Mouse (Mus musculus): ENCODE results near the gene Foxl2. TPM values are rescaled to one million over a fixed set of nuclear protein-coding genes. Genes with fewer than 3 reads are reported as not detected.
A peak's percentile ranks its signal among the peaks of the same experiment; 100 is the strongest.

The Foxl2 gene
- polyA plus RNA-seq (2014; fragmentation: Nextera tagmentation; extraction: Ambion mirVana) = not detected in 2 replicates

DNA sequence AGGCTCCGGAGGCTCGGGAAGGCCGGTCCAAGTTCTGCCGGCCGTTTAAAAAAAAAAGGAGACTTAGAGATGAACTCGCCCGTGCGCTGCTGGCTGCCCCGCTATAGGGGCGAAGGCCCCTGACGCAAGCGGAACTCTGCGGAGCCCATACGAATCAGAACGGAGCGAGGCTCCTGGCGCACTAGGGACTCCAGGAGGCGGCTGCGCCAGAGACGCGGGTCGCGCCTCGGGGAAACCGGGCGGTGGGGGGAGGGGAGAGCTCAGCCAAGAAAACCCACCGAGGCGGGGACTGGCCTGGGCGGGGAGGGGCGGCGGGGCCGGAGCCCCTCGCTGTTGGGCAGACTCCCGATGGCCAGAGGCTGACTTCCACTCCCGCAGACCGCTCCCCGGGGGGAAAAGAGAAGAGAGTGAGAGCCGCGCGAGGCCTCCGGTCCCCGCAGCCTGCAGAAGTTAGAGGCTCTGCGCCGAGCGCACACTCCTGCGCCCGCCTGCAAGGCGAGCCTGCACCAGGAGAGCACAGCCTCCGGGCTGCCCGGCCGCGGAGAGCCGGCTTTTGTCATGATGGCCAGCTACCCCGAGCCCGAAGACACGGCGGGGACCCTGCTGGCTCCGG is at the start of gene Foxl2:
Gene Foxl2, plus strand, starts transcription at position 186 of the 613 bp plus-strand sequence.
- Histone ChIP-seq H3K36me3 (ENCODE audit: control insufficient read depth, insufficient read depth, low read length) (no peaks in the 10 kb centered on the region), H3K4me1 (replicated peaks; ENCODE audit: control insufficient read depth, insufficient read depth, low read length) (peaks cover 19% of the 10 kb centered on the region), H3K9ac (ENCODE audit: low read length) (no peak within 1 kb of the TSS), H3K4me3 (ENCODE audit: low read depth, low read length) (peak within 1 kb of the TSS; percentile 36), H3K4me2 (ENCODE audit: low read length) (peak within 1 kb of the TSS; percentile 64), H3K27ac (ENCODE audit: low read depth) (no peak within 1 kb of the TSS), H3K27me3 (replicated peaks; ENCODE audit: control insufficient read depth, insufficient read depth, low read length) (peaks cover 99% of the 10 kb centered on the region), H3K9me3 (ENCODE audit: control insufficient read depth, low read length) (no peaks in the 10 kb centered on the region)
- WGBS = under 1% methylated on average over 57 of the region's 58 CpGs
- ATAC-seq (replicated peaks; ENCODE audit: low FRiP score, low TSS enrichment, low read depth) = no peak
- peak; percentile 80 for DNase-seq (ENCODE audit: low spot score)

DNA sequence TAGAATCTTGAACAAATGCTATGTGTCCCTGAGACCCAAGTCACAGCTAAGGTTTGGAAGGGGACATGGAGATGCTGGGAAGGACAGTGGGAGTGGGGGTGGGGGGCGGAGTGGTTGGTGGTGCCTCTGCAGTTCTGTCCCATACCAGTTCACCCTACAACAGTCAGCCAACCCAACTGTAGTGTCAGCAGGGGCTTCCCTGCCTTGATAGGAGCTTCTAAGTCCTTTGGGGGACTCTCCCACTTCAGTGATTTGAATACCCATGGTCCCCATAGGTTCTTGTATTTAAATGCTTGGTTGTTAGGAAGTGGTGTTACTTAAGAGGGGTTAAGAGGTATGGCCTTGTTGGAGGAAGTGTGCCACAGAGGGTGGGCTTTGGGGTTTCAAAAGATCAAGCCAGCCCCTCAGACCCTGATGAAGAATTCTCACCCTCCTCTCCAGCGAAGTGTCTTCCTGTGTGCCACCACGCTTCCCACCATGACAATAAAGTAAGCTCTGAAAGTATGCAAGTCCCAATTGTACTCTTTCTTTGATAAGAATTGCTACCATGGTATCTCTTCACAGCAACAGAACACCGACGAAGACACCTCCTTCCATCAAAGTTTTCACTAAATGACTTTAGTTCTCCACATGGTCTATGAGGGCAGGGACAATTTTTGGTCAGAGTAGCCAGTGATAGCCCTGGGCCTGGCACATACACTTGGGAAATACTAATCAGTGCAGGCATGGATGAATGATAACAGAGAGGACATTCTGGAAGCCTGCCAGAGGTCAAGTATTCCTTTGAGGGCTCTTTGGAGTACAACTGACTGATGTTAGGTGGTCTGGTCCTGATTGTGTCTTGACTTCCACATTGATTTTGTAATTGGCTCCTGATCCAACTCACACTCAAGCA is 34.2 kb upstream of the Foxl2 start:
- H3K9ac ChIP-seq (ENCODE audit: low read length) = no peak overlapping the region
- no peaks in the 10 kb centered on the region for H3K9me3 ChIP-seq (ENCODE audit: control insufficient read depth, low read length)
- no peak for ATAC-seq (replicated peaks; ENCODE audit: low FRiP score, low TSS enrichment, low read depth)
- no peak for DNase-seq (ENCODE audit: low spot score)
- H3K27me3 ChIP-seq (replicated peaks; ENCODE audit: control insufficient read depth, insufficient read depth, low read length) = no peaks in the 10 kb centered on the region
- H3K27ac ChIP-seq (ENCODE audit: low read depth) = no peak overlapping the region
- no peaks in the 10 kb centered on the region for H3K36me3 ChIP-seq (ENCODE audit: control insufficient read depth, insufficient read depth, low read length)
- no peaks in the 10 kb centered on the region for H3K4me1 ChIP-seq (replicated peaks; ENCODE audit: control insufficient read depth, insufficient read depth, low read length)
- WGBS = 89% methylated on average over 5 of the region's 5 CpGs
- no peak overlapping the region for H3K4me3 ChIP-seq (ENCODE audit: low read depth, low read length)
- no peak overlapping the region for H3K4me2 ChIP-seq (ENCODE audit: low read length)

DNA sequence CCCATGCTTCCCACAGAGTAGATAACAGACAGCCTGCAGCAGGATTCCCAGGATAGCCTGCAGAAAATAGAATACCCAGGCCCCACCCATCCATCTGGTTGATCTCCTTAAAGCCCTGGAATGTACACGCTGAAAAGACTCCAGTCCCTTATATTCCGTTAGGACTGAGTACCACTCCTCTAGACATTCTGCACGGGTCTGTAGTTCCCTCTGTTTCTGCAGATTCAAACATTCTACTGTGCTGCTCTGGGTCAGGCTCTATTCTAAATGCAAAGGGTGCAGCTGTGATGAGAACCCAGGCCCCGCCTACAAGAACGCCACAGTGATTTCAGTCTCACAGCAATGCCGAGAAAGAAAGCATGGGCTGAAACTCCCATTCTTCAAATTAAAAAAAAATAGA is 32.0 kb upstream of the Foxl2 start:
- 39% methylated on average over 6 of the region's 6 CpGs for WGBS
- no peak for ATAC-seq (replicated peaks; ENCODE audit: low FRiP score, low TSS enrichment, low read depth)
- H3K4me2 ChIP-seq (ENCODE audit: low read length) = no peak overlapping the region

DNA sequence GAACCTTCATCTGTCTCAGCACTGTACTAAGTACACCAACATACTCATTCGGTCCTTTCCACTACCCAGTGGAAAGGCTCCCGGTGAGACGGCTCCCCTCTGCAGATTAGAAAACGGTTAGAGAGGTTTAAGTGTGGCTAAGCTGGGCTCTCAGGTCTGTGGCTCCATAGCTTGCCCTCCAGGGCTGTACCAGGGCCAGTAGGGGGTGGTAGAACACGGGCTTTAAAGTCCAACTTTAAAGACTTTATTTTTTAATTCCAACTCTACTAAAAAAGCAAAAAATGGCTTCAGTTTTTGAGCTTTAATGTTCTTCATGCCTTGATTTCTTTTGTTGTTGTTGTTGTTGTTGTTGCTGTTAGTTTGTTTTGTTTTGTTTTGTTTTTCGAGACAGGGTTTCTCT is 30.9 kb upstream of the Foxl2 start:
- ATAC-seq (replicated peaks; ENCODE audit: low FRiP score, low TSS enrichment, low read depth) = no peak
- no peak overlapping the region for H3K9ac ChIP-seq (ENCODE audit: low read length)
- 67% methylated on average over 6 of the region's 6 CpGs for WGBS
- H3K4me2 ChIP-seq (ENCODE audit: low read length) = no peak overlapping the region
- no peak overlapping the region for H3K4me3 ChIP-seq (ENCODE audit: low read depth, low read length)
- no peak overlapping the region for H3K27ac ChIP-seq (ENCODE audit: low read depth)
- DNase-seq (ENCODE audit: low spot score) = no peak
- no peaks in the 10 kb centered on the region for H3K36me3 ChIP-seq (ENCODE audit: control insufficient read depth, insufficient read depth, low read length)
- H3K9me3 ChIP-seq (ENCODE audit: control insufficient read depth, low read length) = no peaks in the 10 kb centered on the region
- no peaks in the 10 kb centered on the region for H3K27me3 ChIP-seq (replicated peaks; ENCODE audit: control insufficient read depth, insufficient read depth, low read length)
- no peaks in the 10 kb centered on the region for H3K4me1 ChIP-seq (replicated peaks; ENCODE audit: control insufficient read depth, insufficient read depth, low read length)

More for the DNA sequence above, 32.0 kb upstream of the Foxl2 start:
- DNase-seq (ENCODE audit: low spot score) = no peak
- Histone ChIP-seq H3K9ac (ENCODE audit: low read length) (no peak overlapping the region), H3K27ac (ENCODE audit: low read depth) (no peak overlapping the region), H3K36me3 (ENCODE audit: control insufficient read depth, insufficient read depth, low read length) (no peaks in the 10 kb centered on the region), H3K9me3 (ENCODE audit: control insufficient read depth, low read length) (no peaks in the 10 kb centered on the region), H3K27me3 (replicated peaks; ENCODE audit: control insufficient read depth, insufficient read depth, low read length) (no peaks in the 10 kb centered on the region), H3K4me3 (ENCODE audit: low read depth, low read length) (no peak overlapping the region), H3K4me1 (replicated peaks; ENCODE audit: control insufficient read depth, insufficient read depth, low read length) (no peaks in the 10 kb centered on the region)

DNA sequence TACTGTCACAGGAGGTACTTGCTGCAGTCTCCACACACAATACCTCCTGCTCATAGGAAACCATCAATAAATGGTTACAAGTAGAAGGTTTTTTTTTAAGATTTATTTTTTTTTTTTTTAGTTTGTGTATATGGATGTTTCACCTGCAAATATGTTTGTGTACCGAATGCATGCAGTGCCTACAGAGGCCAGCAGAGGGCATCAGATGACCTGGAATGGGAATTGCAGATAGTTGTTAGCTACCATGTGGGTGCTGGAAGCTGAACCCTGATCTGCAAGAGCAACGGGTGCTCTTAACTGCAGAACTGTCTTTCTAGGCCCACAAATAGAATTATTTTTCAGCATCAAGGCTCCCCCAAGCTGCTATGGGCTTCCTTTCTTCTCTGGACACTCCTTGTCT is 25.6 kb upstream of the Foxl2 start:
- DNase-seq (ENCODE audit: low spot score) (no peak), ATAC-seq (replicated peaks; ENCODE audit: low FRiP score, low TSS enrichment, low read depth) (no peak)
- Histone ChIP-seq H3K27ac (ENCODE audit: low read depth) (no peak overlapping the region), H3K4me2 (ENCODE audit: low read length) (no peak overlapping the region), H3K4me1 (replicated peaks; ENCODE audit: control insufficient read depth, insufficient read depth, low read length) (no peaks in the 10 kb centered on the region), H3K27me3 (replicated peaks; ENCODE audit: control insufficient read depth, insufficient read depth, low read length) (no peaks in the 10 kb centered on the region), H3K36me3 (ENCODE audit: control insufficient read depth, insufficient read depth, low read length) (no peaks in the 10 kb centered on the region), H3K9ac (ENCODE audit: low read length) (no peak overlapping the region), H3K4me3 (ENCODE audit: low read depth, low read length) (no peak overlapping the region), H3K9me3 (ENCODE audit: control insufficient read depth, low read length) (0 out of 2 replicates have a peak, but pooled peaks cover 2% of the 10 kb centered on the region)
- WGBS = 87% methylated on average over 2 of the region's 2 CpGs

DNA sequence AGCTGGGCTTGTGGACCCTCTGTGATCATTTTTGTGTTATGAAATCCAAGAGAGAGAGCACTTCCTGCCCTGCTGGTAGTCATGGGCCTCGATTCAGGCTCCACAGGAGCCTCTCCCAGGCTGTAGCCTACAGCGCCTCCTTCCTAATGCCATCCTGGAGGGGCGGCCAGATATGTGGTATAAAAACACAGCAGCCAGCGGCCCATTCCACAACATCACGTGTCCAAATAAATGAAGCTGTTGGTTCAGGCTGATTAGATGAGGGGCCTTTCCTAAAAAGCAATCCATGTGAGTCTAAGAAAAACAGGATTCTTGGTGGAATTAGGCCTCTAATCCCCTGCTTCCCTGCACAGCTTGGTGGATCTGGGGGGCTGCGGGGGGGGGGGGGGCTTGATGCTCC is 22.2 kb upstream of the Foxl2 start:
- Histone ChIP-seq H3K27ac (ENCODE audit: low read depth) (no peak overlapping the region), H3K9ac (ENCODE audit: low read length) (no peak overlapping the region), H3K9me3 (ENCODE audit: control insufficient read depth, low read length) (0 out of 2 replicates have a peak, but pooled peaks cover 2% of the 10 kb centered on the region), H3K4me1 (replicated peaks; ENCODE audit: control insufficient read depth, insufficient read depth, low read length) (no peaks in the 10 kb centered on the region), H3K4me3 (ENCODE audit: low read depth, low read length) (no peak overlapping the region), H3K4me2 (ENCODE audit: low read length) (no peak overlapping the region), H3K27me3 (replicated peaks; ENCODE audit: control insufficient read depth, insufficient read depth, low read length) (peaks cover 6% of the 10 kb centered on the region; the same call in 1 of the 2 replicates), H3K36me3 (ENCODE audit: control insufficient read depth, insufficient read depth, low read length) (no peaks in the 10 kb centered on the region)
- 48% methylated on average over 6 of the region's 6 CpGs for WGBS
- DNase-seq (ENCODE audit: low spot score) (no peak), ATAC-seq (replicated peaks; ENCODE audit: low FRiP score, low TSS enrichment, low read depth) (no peak)

DNA sequence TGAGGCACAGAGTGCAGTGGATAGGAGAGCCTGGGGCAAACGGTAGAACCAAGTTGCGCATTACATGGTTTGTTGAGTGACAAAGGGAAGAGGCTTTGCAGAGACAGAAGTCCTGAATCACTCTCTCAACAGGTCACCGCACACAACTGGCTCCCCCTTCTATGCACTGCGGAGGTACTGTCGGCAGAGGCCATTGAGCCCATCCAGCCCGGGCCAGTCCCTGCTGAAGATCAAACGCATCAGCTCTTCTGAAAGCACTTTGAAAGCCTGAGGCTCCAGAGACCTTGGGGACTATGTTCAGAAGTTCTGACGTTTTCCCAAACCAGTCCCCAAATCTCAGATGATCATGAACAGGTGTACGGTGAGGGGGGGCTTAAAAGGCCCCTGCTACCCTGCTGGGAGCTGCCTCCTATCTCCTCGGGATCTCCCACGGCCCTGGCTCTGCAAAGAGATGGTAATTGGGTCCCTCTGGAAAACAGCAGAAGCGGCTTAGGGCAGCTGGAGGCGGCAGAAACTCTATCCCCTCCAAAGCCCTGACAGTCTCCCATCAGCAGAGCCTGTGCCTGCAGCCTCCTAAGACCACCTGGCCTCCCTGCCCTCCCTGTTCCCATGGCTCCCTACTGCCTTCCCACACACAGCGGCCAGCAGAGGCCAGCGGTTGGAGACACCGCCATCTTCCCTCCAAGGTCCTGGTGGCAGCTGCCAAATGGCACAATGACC is 19.7 kb upstream of the Foxl2 start:
- DNase-seq (ENCODE audit: low spot score) (no peak), ATAC-seq (replicated peaks; ENCODE audit: low FRiP score, low TSS enrichment, low read depth) (no peak)
- no peak overlapping the region for H3K4me3 ChIP-seq (ENCODE audit: low read depth, low read length)
- peaks cover 6% of the 10 kb centered on the region; the same call in 1 of the 2 replicates for H3K27me3 ChIP-seq (replicated peaks; ENCODE audit: control insufficient read depth, insufficient read depth, low read length)
- no peak overlapping the region for H3K4me2 ChIP-seq (ENCODE audit: low read length)
- no peak overlapping the region for H3K27ac ChIP-seq (ENCODE audit: low read depth)
- WGBS = 29% methylated on average over 16 of the region's 16 CpGs
- no peak overlapping the region for H3K9ac ChIP-seq (ENCODE audit: low read length)
- no peaks in the 10 kb centered on the region for H3K36me3 ChIP-seq (ENCODE audit: control insufficient read depth, insufficient read depth, low read length)
- H3K9me3 ChIP-seq (ENCODE audit: control insufficient read depth, low read length) = no peaks in the 10 kb centered on the region
- no peaks in the 10 kb centered on the region for H3K4me1 ChIP-seq (replicated peaks; ENCODE audit: control insufficient read depth, insufficient read depth, low read length)

DNA sequence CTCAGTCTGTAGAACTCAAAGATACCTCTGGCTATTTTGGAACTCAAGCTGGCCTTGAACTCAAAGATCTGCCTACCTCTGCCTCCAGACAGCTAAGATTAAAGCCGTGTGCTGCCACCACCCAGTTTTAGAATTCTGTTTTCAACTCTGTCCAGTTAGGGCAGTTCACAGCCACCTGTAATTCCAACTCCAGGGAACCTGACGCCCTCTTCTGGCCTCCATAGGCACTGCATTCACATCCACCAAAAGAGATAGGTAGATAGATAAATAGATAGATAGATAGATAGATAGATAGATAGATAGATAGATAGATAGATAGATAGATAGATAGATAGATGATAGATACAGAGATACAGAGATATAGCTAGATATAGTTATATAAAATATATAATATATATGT is 15.8 kb upstream of the Foxl2 start:
- Histone ChIP-seq H3K27ac (ENCODE audit: low read depth) (no peak overlapping the region), H3K4me1 (replicated peaks; ENCODE audit: control insufficient read depth, insufficient read depth, low read length) (no peaks in the 10 kb centered on the region), H3K9me3 (ENCODE audit: control insufficient read depth, low read length) (no peaks in the 10 kb centered on the region), H3K36me3 (ENCODE audit: control insufficient read depth, insufficient read depth, low read length) (no peaks in the 10 kb centered on the region), H3K9ac (ENCODE audit: low read length) (no peak overlapping the region), H3K4me3 (ENCODE audit: low read depth, low read length) (no peak overlapping the region), H3K27me3 (replicated peaks; ENCODE audit: control insufficient read depth, insufficient read depth, low read length) (peaks cover 6% of the 10 kb centered on the region; the same call in 1 of the 2 replicates), H3K4me2 (ENCODE audit: low read length) (no peak overlapping the region)
- DNase-seq (ENCODE audit: low spot score) (no peak), ATAC-seq (replicated peaks; ENCODE audit: low FRiP score, low TSS enrichment, low read depth) (no peak)
- whole genome bisulfite sequencing = 27% methylated on average over 2 of the region's 2 CpGs
